Mouse (Mus musculus) hematopoietic multipotent progenitor cell, adult 10-12 weeks (in vitro differentiated cells): ENCODE results near the gene Slco1a5. TPM values are rescaled to one million over a fixed set of nuclear protein-coding genes. Genes with fewer than 3 reads are reported as not detected.

ENCODE experiments used
- polyA plus RNA-seq: library from polyadenylated mRNA; stranded (reverse); fragments of >175 nt; gene quantifications from 2 replicates; pipeline ENCODE4 v1.2.3, GENCODE M21; 2012; ENCODE audit warnings: low replicate concordance

Slco1a5 gene
- polyA plus RNA-seq, result 0.05 TPM in 1 of 2 replicates, not detected in the other

DNA sequence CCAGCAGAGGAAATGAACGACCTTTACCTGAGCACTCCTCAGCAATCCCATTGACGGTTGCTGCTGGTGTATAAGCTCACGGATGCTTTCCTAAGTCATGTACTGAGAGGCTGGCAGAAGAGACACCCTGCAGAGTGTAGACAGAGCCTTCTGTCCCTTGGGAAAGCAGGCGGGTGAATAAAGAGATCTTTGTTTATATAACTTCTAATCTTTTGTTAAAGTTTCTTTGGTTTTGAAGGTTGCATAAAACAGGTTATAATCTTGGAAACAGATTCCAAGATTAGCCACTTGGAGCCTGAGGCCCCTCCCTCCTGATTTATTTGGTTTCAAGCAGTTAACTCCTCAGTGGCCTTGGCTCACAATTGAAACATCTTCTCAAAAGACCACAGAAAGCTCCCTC is at the start of gene Slco1a5:
TSS of gene Slco1a5 (minus strand) at position 101 of the 400 bp plus-strand sequence.

GRCm38 (mm10) chr6:142345440-142346038 is 22.8 kb upstream of the Slco1a5 start, which contains the start of gene Pyroxd1:
Gene Pyroxd1, plus strand, starts transcription at chr6:142345654.

GRCm38 (mm10) chr6:142298098-142298497 is 24.7 kb downstream of the Slco1a5 start, which contains the start of gene Iapp:
Gene Iapp, plus strand, starts transcription at chr6:142298423.

GRCm38 (mm10) chr6:142208421-142208820 is 114.4 kb downstream of the Slco1a5 start, which contains the start of gene Slco1a6:
Gene Slco1a6, minus strand, starts transcription at chr6:142208521.

Other genes with a start within 250 kb of the Slco1a5 start
- gene Slco1a6, start 114.5 kb downstream of the Slco1a5 start, polyA plus RNA-seq, result not detected in 2 replicates
- not detected in 2 replicates for gene Iapp, start 24.6 kb downstream of the Slco1a5 start, polyA plus RNA-seq
- 1.7 and 2.4 TPM in 2 replicates for gene Pyroxd1, start 22.7 kb upstream of the Slco1a5 start, polyA plus RNA-seq
- 1.7 and 5.2 TPM in 2 replicates for gene Recql, start 64.1 kb upstream of the Slco1a5 start, polyA plus RNA-seq
- gene Golt1b, start 64.2 kb upstream of the Slco1a5 start, polyA plus RNA-seq, result 15.3 and 15.6 TPM in 2 replicates
- gene Spx, start 90.5 kb upstream of the Slco1a5 start, polyA plus RNA-seq, result 0.67 and 0.87 TPM in 2 replicates
- gene Gys2, start 150.1 kb upstream of the Slco1a5 start, polyA plus RNA-seq, result not detected in 2 replicates
- gene Ldhb, start 185.0 kb upstream of the Slco1a5 start, polyA plus RNA-seq, result 1.4 and 2.4 TPM in 2 replicates
- 2.4 and 4.0 TPM in 2 replicates for gene Kcnj8, start 248.6 kb upstream of the Slco1a5 start, polyA plus RNA-seq